Mouse (Mus musculus) hindbrain, embryonic 16.5 days (tissue): Measurements from ENCODE around the gene Pbx4. TPM values are rescaled to one million over a fixed set of nuclear protein-coding genes. Genes with fewer than 3 reads are reported as not detected.
A peak's percentile ranks its signal among the peaks of the same experiment; 100 is the strongest.

Source experiments
- ATAC-seq: fragments of 200-750 bp; cut with Nextera tagmentation; 2 replicates; pipeline ENCODE4 v1.8.0; 2017; ENCODE audit warnings: moderate TSS enrichment, moderate library complexity
- H3K27ac ChIP-seq: fragments of 300-500 bp; sonication (generic); 2 replicates; pipeline ENCODE4 v1.5.1; 2014; ENCODE audit warnings: low read depth, mild to moderate bottlenecking, control low read depth, low read length, moderate library complexity
- H3K27me3 ChIP-seq: fragments of 300-500 bp; sonication (generic); replicated peaks from 2 replicates; pipeline ENCODE4 v1.6.1; 2014; ENCODE audit warnings: low read length; ENCODE audit not compliant: control insufficient read depth, insufficient read depth
- H3K36me3 ChIP-seq: fragments of 300-500 bp; sonication (generic); 2 replicates; pipeline ENCODE4 v1.6.1; 2014; ENCODE audit warnings: mild to moderate bottlenecking, low read length, moderate library complexity, mixed read lengths; ENCODE audit not compliant: control insufficient read depth, insufficient read depth
- H3K4me1 ChIP-seq: fragments of 300-500 bp; sonication (generic); 2 replicates; pipeline ENCODE4 v1.6.1; 2014; ENCODE audit warnings: low read depth, low read length; ENCODE audit not compliant: control insufficient read depth, insufficient read depth
- H3K4me2 ChIP-seq: fragments of 300-500 bp; sonication (generic); 2 replicates; pipeline ENCODE4 v1.6.1; 2014; ENCODE audit warnings: mild to moderate bottlenecking, low read length, control low read depth, moderate library complexity
- H3K4me3 ChIP-seq: fragments of 300-500 bp; sonication (generic); 2 replicates; pipeline ENCODE4 v1.5.1; 2014; ENCODE audit warnings: mild to moderate bottlenecking, low read length, control low read depth, moderate library complexity
- H3K9ac ChIP-seq: fragments of 300-500 bp; sonication (generic); 2 replicates; pipeline ENCODE4 v1.6.1; 2014; ENCODE audit warnings: low read depth, mild to moderate bottlenecking, control low read depth, low read length, moderate library complexity
- H3K9me3 ChIP-seq: fragments of 300-500 bp; sonication (generic); 2 replicates; pipeline ENCODE4 v1.6.1; 2014; ENCODE audit warnings: mild to moderate bottlenecking, low read length, moderate library complexity; ENCODE audit not compliant: control insufficient read depth
- WGBS: fragments of 180-500 bp; shearing (Covaris S2); extraction: QIAGEN DNeasy Blood & Tissue Kit; methylation state at CpG from one replicate; pipeline ENCODE4 v1.1.7; 2014; 5-methylcytosine and 5-hydroxymethylcytosine counted together
- polyA plus RNA-seq: library from polyadenylated mRNA; unstranded; fragments of >200 nt; fragmentation: Nextera tagmentation; extraction: Ambion mirVana; gene quantifications from 2 replicates; pipeline ENCODE4 v1.2.1, GENCODE M21; 2015

Gene Pbx4
- 60.5 TPM in 2 replicates for polyA plus RNA-seq

- peak; percentile 99 for ATAC-seq
- Histone ChIP-seq H3K4me2 (peak within 1 kb of the TSS; percentile 84), H3K27ac (peak within 1 kb of the TSS; percentile 89), H3K27me3 (no peaks in the 10 kb centered on the region), H3K4me3 (peak within 1 kb of the TSS; percentile 73), H3K4me1 (peaks cover 11% of the 10 kb centered on the region; the same call in 1 of the 2 replicates), H3K9ac (peak within 1 kb of the TSS; percentile 81), H3K9me3 (no peaks in the 10 kb centered on the region), H3K36me3 (no peaks in the 10 kb centered on the region)
- 0% methylated on average over 35 of the region's 38 CpGs for WGBS
Measured at GRCm38 (mm10) chr8:69832298-69832853, at the start of gene Pbx4. TSS of gene Pbx4 (plus strand) at chr8:69832491.

GRCm38 (mm10) chr8:69789105-69789504 lies 43.2 kb upstream of the Pbx4 start:
- H3K4me2 ChIP-seq, result no peak overlapping the region
- H3K27ac ChIP-seq, result no peak overlapping the region
- H3K36me3 ChIP-seq, result peaks cover 4% of the 10 kb centered on the region
- WGBS, result 89% methylated on average over 5 of the region's 5 CpGs
- H3K9ac ChIP-seq, result no peak overlapping the region
- H3K9me3 ChIP-seq, result no peaks in the 10 kb centered on the region
- H3K27me3 ChIP-seq, result no peaks in the 10 kb centered on the region
- H3K4me1 ChIP-seq, result peaks cover 24% of the 10 kb centered on the region
- no peak for ATAC-seq
- H3K4me3 ChIP-seq, result no peak overlapping the region

GRCm38 (mm10) chr8:69789731-69790130 lies 42.6 kb upstream of the Pbx4 start:
- ATAC-seq, result no peak
- no peak overlapping the region for H3K4me3 ChIP-seq
- H3K27ac ChIP-seq, result no peak overlapping the region
- no peak overlapping the region for H3K9ac ChIP-seq
- peaks cover 10% of the 10 kb centered on the region for H3K36me3 ChIP-seq
- WGBS, result 72% methylated on average over 5 of the region's 5 CpGs
- H3K4me1 ChIP-seq, result peaks cover 24% of the 10 kb centered on the region
- no peaks in the 10 kb centered on the region for H3K27me3 ChIP-seq
- no peak overlapping the region; the same call in 1 of the 2 replicates for H3K4me2 ChIP-seq
- H3K9me3 ChIP-seq, result no peaks in the 10 kb centered on the region

GRCm38 (mm10) chr8:69790364-69790763 lies 41.9 kb upstream of the Pbx4 start:
- Histone ChIP-seq H3K27me3 (no peaks in the 10 kb centered on the region), H3K4me2 (peak overlapping the region; percentile 67), H3K4me1 (peaks cover 24% of the 10 kb centered on the region), H3K36me3 (peaks cover 12% of the 10 kb centered on the region), H3K9ac (peak overlapping the region; percentile 90; the same call in 1 of the 2 replicates), H3K9me3 (no peaks in the 10 kb centered on the region), H3K4me3 (peak overlapping the region; percentile 97), H3K27ac (peak overlapping the region; percentile 77)
- WGBS, result 32% methylated on average over 11 of the region's 11 CpGs
- ATAC-seq, result peak; percentile 15

GRCm38 (mm10) chr8:69790773-69791367 lies 41.4 kb upstream of the Pbx4 start, which contains the start of the genes Atp13a1 and Zfp866:
TSS of gene Atp13a1 (plus strand) at chr8:69791163.
TSS of gene Zfp866 (minus strand) at chr8:69791178.
- peak within 1 kb of the TSS; percentile 67 for H3K4me2 ChIP-seq
- peak; percentile 97 for ATAC-seq
- H3K27ac ChIP-seq, result peak within 1 kb of the TSS; percentile 77
- under 1% methylated on average over 33 of the region's 38 CpGs for WGBS
- peak within 1 kb of the TSS; percentile 97 for H3K4me3 ChIP-seq
- H3K9ac ChIP-seq, result peak within 1 kb of the TSS; percentile 90
- H3K4me1 ChIP-seq, result peaks cover 24% of the 10 kb centered on the region
- no peaks in the 10 kb centered on the region for H3K27me3 ChIP-seq
- H3K36me3 ChIP-seq, result peaks cover 12% of the 10 kb centered on the region
- H3K9me3 ChIP-seq, result no peaks in the 10 kb centered on the region

GRCm38 (mm10) chr8:69791415-69792068 lies 40.7 kb upstream of the Pbx4 start:
- no peaks in the 10 kb centered on the region for H3K27me3 ChIP-seq
- H3K4me1 ChIP-seq, result peaks cover 24% of the 10 kb centered on the region
- 1% methylated on average over 38 of the region's 48 CpGs for WGBS
- H3K9me3 ChIP-seq, result no peaks in the 10 kb centered on the region
- H3K36me3 ChIP-seq, result peaks cover 12% of the 10 kb centered on the region
- H3K27ac ChIP-seq, result peak overlapping the region; percentile 77
- H3K9ac ChIP-seq, result peak overlapping the region; percentile 90
- H3K4me3 ChIP-seq, result peak overlapping the region; percentile 97
- ATAC-seq, result peak; percentile 82
- peak overlapping the region; percentile 67 for H3K4me2 ChIP-seq

GRCm38 (mm10) chr8:69793666-69794065 lies 38.6 kb upstream of the Pbx4 start:
- no peak for ATAC-seq
- Histone ChIP-seq H3K4me2 (no peak overlapping the region), H3K4me3 (no peak overlapping the region), H3K27ac (no peak overlapping the region), H3K9me3 (no peaks in the 10 kb centered on the region), H3K9ac (no peak overlapping the region), H3K4me1 (peaks cover 24% of the 10 kb centered on the region), H3K27me3 (no peaks in the 10 kb centered on the region), H3K36me3 (peaks cover 30% of the 10 kb centered on the region)
- 92% methylated on average over 4 of the region's 4 CpGs for WGBS

- ATAC-seq, result no peak
- Histone ChIP-seq H3K27me3 (no peaks in the 10 kb centered on the region), H3K4me3 (no peak overlapping the region), H3K9me3 (no peaks in the 10 kb centered on the region), H3K36me3 (peaks cover 34% of the 10 kb centered on the region), H3K4me1 (peaks cover 24% of the 10 kb centered on the region), H3K4me2 (no peak overlapping the region), H3K9ac (no peak overlapping the region), H3K27ac (no peak overlapping the region)
- 90% methylated on average over 3 of the region's 3 CpGs for WGBS
Measured at GRCm38 (mm10) chr8:69794096-69794495, 38.2 kb upstream of the Pbx4 start.

GRCm38 (mm10) chr8:69794901-69795300 lies 37.4 kb upstream of the Pbx4 start:
- H3K27ac ChIP-seq, result no peak overlapping the region
- no peak overlapping the region for H3K4me2 ChIP-seq
- no peak overlapping the region for H3K4me3 ChIP-seq
- H3K9ac ChIP-seq, result no peak overlapping the region
- no peaks in the 10 kb centered on the region for H3K27me3 ChIP-seq
- H3K4me1 ChIP-seq, result peaks cover 22% of the 10 kb centered on the region
- no peaks in the 10 kb centered on the region for H3K9me3 ChIP-seq
- 90% methylated on average over 6 of the region's 6 CpGs for WGBS
- H3K36me3 ChIP-seq, result peaks cover 42% of the 10 kb centered on the region
- ATAC-seq, result no peak
